Mouse (Mus musculus) left cerebral cortex, postnatal 10 days (tissue): Measurements from ENCODE around the gene 4921517D22Rik. TPM values are rescaled to one million over a fixed set of nuclear protein-coding genes. Genes with fewer than 3 reads are reported as not detected.
"Not testable (repeated sequence)": the region's sequence is repeated elsewhere in the genome, so short reads cannot be mapped to it uniquely, and the experiment has no call there.

ENCODE experiments used
- DNase-seq, 2 experiments: peaks; one replicate each; pipeline ENCODE4 v3.0.0; 2021 to 2022; ENCODE audit warnings: low spot score in 2 of 2, mixed read lengths in 1 of 2; ENCODE audit errors: extremely low spot score in 1 of 2
- intact Hi-C: fragments of 180-260 bp; cut with DNase I; formaldehyde crosslinking; loops from one replicate; pipeline ENCODE4 v1.15.1; 2025
- total RNA-seq, 2 experiments: library from RNA; stranded (reverse); gene quantifications; 2 replicates each; pipeline ENCODE4 v1.2.3; 2021

4921517D22Rik gene
- total RNA-seq, 2 experiments from 2014 or later: not detected

DNA sequence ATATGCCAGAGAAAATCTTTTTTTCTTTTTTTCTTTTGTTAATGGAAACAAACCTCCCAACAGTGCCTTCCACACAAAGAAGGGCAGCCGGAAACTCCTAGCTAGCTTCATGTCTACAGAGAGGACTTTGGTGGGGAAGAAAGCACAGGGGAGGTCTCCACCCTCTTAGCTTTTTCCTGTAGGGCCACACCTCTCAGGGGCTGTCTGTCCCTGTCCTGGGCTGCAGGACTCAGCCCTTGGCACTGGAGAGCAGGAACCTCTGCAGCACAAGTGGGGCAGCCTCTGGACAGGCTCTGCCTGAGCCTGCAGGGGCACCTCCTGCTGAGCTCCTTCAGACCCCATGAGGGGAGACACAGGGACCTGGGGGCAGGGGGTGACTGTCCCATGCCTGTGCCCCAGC is 6.2 kb upstream of the 4921517D22Rik start:
- DNase-seq, intact Hi-C loops: not testable (repeated sequence)

DNA sequence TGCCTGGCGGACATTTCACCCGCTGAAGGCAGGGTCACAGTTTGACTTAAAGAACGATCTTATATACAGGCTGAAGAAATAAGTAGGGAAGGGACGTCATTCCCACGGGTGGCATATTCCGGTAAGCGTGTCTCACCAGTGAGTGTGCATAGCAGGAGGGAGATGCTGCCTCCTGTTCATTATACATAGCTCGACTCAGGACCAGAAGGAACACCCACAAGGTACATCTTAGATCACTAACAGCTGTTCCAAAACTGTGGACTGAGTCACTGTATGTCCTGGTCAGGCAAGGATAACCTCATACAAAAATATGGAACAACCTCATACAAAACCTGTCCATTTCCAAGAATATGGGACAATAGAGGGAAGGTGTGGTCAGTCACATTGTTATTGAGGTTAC is 5.2 kb upstream of the 4921517D22Rik start:
- intact Hi-C loops: no loop called here
- no peak for DNase-seq

DNA sequence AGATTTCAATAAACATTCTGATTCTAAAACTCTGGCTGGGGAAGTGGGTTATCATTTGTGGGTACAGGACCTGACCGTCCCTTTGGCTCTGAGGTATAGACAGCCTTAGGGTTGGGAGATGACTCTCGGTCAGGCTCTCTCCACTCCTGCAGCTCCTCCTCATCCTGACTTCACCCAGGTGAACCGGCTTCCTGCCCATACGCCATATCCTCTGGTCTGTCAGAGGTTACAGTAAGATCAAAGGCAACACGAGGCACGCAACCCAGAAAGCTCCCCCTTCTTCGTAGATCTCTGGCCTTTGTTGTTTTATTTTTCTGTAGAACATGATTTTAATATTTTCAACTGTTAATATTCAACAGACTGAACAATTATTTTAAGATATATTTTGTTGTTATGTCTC is 1.9 kb upstream of the 4921517D22Rik start:
- intact Hi-C loops: no loop called here
- DNase-seq: no peak

DNA sequence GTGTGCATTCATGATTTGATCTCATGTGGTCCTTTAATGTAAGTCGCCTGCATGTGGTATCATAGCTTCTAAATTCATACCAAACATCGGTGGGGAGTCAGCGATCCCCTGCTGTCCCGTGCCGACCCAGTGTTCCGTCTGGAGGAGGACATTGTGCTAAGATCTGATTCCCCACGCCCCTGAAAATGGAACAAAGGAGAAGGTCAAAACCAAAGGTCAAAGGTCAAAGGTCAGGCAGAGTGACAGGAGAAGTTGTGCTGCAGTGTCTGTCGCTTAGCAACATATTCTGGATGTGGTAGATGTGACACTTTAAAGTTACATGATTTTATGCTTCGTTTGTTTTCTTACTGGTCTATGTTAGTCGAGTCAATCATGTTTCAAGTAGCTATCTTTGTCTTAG is 2.4 kb downstream of the 4921517D22Rik start:
- intact Hi-C loops: no loop called here
- no peak for DNase-seq

DNA sequence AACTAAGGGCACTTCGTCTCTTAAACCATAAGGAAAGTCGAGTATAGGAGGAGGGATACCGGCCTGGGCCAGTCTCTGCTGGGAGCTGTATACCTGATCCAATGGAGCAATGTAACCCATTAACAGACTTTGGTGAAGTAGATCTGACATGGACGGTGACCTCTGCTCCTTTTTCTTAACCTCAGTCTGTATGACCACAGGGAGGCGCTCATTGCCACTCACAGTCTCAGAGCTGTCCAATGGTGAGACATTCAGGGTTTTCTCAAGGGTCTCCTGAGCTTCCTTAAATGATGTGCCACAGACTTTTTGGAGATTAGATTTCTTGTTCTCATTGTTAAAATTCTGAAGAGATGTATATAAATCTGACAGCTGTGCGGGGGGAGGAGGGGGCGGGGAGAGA is 3.3 kb downstream of the 4921517D22Rik start:
- intact Hi-C loops: no loop called here
- DNase-seq: no peak

DNA sequence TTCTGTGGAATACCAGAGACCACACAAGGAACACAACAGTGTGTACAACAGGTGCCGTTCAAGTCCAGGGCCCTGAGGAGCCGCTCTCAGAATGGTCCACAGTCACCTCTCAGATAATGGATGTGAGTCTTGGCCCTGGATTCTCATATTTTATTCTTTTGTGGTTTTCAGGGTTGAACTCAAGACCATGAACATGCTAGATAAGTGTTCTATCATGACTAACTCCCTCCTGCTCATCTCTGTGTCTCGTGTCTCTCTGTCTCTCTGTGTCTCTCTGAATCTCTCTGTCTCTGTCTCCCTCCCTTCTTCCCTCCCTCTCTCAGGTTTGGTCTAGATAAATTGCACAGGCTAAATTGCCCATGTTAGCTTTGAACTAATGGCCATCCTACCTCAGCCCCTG is 4.1 kb downstream of the 4921517D22Rik start:
- DNase-seq: no peak
- intact Hi-C loops: no loop called here

DNA sequence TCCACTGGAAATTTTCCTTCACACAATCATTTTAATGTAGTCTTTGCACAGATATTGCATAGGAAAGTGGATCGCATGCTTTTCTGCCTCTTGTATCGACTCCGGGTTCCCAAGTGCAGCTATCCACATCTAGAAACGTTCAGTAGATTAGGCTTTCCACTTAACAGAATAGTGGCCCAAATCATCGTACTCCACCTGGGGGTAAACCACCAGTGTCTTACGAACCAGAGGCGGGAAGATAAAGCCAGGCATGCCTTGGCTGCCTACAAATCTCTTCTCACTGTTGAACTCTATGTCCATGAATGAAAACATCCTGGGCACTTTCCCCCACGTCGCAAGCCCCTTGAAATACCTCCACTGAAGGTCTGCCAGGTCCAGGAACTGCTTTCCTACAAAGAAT is 4.6 kb downstream of the 4921517D22Rik start:
- DNase-seq: no peak
- intact Hi-C loops: no loop called here

DNA sequence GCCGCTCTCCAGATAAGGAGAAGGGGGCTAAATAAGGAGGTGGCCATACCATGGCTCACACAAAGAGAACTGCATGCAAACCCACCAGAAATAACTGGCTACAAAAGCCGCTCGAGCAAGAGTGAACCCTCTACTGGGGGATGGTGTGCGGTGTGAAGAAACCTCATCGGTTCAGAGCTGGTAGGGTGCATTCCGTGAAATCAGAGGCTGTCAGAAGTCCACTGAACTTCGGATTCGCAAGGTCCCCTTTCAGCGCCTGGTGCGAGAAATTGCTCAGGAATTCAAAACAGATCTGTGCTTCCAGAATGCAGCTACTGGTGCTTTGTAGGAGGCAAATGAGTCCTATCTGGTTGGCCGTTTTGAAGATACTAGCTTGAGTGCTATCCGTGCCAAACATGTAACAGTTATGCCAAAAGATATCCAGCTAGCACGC is 5.6 kb downstream of the 4921517D22Rik start:
- intact Hi-C loops: no loop called here
- peak in 1 of 2 experiments; percentile 42 for DNase-seq

DNA sequence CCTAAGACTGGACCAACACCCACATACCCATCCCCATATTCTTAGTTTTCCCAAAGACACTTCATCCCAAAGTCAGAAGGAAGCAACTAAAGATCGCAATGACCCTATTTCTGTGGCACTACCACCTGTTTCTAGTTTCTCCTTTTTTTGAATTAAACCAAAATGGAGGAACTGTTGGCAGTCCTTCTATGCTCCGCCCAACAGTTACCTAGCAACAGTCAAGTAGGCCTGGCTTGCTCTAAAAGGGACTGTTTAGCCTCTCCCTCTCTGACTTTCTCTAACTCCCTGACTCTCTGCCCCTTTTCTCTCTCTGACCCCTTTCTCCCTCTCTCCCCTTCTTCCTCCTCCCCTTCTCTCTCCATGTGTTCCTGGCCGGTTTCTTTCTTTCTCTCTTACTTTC is 8.7 kb downstream of the 4921517D22Rik start:
- no peak for DNase-seq
- intact Hi-C loops: no loop called here

DNA sequence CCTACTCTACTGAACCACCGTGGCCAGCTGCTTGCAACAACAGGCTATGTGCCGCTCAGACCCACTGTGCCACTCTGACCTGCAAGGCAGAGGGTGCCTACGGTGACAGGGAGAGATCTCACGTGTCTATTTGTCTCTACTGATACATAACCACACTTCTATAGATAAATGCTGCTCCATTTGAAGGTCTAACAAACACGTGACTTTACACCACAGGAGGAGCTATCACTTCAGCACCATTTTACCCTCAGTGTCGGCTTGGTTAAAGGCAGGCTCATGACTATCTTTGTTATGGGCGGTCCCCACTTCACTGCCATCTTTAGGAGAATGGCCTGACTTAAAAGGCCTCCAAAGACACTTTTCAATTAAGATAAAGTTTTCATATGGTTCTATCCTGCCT is 11.3 kb downstream of the 4921517D22Rik start:
- intact Hi-C loops: no loop called here
- no peak for DNase-seq

DNA sequence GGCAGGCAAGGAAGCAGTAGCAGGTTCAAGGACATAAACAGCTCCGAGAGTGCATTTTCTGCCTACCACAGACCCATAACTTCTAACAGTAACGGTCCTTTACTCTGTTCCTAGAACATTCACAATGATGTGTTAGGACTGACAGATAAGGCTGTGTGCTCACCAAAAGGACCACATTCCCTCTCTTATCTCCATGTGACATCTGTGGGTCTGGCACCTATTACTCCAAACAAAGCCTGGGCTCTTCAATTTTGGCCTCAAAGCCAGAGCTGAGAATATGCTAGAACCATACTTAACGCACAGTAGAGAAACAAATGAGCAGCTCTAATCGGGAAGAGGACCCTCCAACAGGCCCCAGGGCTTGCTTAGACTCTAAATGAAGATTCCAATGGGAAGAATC is 14.0 kb downstream of the 4921517D22Rik start:
- intact Hi-C loops: loop anchor here (5.0 kb wide), 1 partner anchor 47 kb away; no protein-coding TSS in a partner anchor
- DNase-seq: no peak

DNA sequence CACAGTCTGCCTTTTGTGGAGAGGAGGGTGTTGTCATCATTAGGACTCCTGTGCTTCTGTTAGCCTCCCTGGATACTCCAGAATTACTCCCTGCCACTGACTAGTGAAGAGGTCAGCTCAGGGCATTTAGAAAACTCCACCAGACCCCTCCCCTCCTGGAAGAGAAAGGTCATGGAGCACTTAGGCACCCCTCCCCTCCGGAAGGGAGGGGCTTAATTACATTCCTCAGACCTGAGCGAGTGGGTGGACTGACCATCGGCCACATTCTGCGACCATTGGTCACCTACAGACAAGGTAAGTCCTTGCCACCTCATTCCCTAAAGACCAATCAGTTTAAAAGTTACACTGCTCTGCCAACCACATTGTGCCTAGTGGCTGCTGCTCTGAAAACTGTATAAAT is 14.6 kb downstream of the 4921517D22Rik start:
- no peak for DNase-seq
- intact Hi-C loops: loop anchor here (5.0 kb wide), 1 partner anchor 48 kb away; no protein-coding TSS in a partner anchor

DNA sequence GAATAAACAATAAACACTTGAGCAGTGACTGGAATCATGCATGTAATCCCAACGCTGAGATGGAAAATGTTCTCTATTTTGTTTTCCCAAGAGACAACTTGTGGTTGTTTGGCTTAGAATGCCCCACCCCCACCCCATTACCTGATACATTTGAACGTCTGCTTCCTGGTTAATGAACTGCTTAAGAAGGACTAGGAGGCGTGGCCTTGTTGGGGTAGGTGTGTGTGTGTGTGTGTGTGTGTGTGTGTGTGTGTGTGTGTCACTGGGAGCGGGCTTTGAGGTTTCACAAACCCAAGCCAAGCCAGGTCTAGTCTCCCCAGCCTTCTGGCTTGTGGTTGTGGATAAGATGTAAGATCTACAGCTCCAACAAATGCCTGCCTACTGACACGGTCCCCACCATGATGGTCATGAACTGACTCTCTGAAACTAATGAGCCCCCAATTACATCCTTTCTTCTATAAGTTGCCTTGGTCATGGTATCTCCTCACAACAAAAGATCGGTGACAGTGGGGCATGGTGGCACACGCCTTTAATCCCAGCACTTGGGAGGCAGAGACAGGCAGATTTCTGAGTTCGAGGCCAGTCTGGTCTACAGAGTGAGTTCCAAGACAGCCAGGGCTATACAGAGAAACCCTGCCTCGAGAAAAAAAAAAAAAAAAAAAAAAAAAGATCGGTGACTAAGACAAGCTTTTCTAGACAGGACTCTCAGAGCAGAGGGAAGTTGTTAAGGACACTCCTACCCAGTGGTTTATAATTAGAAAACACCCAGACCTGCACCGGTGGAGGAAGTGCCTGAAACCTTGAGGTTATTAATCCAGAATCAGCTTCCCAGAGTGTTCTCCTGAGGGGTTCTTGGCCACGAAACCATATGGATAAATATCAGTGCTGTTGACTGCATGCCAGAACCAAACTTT is 17.3 kb downstream of the 4921517D22Rik start:
- no peak for DNase-seq

DNA sequence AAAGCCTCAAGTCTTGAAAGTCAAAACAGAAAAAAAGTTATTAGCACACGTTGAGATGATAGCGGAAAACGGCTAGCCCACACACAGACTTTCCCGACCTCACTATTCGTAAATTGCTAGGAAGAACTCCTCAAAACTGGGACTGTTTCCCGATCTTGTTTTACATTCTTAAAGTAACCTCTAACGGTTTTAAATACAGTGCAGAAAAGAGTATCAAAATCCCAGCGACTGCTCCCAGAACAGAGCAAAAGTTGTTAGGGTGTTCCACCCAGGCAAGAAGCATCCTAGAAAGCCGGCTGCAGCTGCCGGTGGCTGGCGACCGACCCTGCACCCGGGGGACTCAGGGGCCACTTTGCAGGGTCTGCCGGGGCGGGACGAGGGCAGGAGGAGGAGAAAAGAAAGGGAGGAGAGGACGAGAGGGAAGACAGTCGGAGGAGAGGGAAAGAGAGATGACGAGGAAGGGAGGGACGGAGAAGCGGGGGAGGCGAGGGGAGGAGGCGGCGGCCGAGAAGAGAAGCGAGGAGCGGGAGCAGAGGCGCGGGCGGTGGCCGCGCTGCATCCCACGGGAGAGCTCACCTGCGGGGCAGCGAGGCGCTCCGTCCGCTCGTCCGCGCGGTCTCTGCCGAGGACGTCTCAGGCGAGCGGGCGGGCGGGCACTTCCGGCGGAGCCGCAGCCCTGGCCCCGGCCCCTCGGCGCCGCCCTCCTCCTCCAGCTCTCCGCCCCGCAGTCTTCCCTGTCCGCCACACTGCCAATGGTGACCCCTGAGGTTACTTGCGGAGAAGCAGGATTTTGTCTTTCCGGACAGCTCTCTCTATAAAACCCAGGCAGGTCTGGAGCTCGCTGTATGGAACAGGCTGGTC is 18.5 kb downstream of the 4921517D22Rik start, which contains the start of gene Golm1:
Gene Golm1, minus strand, starts transcription at position 661 of the 861 bp plus-strand sequence.
- intact Hi-C loops: loop anchor here (5.0 kb wide), 1 partner anchor 52 kb away; no protein-coding TSS in a partner anchor
- DNase-seq: peak in 1 of 2 experiments; percentile 85

More for the DNA sequence above, 17.3 kb downstream of the 4921517D22Rik start:
- intact Hi-C loops: loop anchor here (5.0 kb wide), 1 partner anchor 51 kb away; no protein-coding TSS in a partner anchor

DNA sequence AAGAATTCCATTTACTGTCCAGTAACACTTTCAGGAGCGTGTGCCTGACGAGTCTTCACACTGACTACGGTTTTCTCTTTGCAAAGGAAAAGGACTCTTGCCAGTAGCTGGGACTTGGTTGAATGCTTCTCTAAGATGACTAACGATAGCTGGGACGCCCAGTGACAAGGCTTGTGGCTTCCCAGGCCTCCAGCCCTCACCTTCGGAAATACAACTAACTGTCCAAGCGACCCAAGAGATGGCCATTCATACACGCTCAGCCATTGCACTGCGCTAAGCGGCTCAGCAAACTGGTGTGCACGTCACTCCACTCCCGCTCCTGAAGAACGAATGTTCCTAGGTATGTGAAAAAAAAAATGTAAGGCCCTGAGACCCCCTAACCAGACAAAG is 19.2 kb downstream of the 4921517D22Rik start:
- no peak for DNase-seq
- intact Hi-C loops: loop anchor here (5.0 kb wide), 1 partner anchor 53 kb away; no protein-coding TSS in a partner anchor

DNA sequence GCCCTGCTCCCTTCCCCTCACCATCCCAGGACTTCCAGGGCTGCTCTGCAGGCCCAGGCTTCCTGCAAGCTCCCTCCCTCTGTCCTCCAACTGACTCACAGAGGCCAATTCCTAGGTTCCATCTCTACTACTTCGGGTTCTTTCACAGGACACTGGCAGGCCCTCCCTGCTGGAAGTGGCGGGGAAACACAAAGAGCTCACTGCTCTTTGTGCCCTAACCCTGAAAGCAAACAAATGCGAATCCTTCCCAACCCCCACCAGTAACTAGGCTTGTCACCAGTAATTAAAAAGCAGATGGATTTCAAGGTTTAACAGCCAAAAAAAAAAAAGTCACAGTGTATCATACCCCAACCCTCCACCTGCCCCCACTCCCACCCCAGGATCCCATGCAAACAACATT is 19.7 kb downstream of the 4921517D22Rik start:
- intact Hi-C loops: no loop called here
- DNase-seq: no peak

DNA sequence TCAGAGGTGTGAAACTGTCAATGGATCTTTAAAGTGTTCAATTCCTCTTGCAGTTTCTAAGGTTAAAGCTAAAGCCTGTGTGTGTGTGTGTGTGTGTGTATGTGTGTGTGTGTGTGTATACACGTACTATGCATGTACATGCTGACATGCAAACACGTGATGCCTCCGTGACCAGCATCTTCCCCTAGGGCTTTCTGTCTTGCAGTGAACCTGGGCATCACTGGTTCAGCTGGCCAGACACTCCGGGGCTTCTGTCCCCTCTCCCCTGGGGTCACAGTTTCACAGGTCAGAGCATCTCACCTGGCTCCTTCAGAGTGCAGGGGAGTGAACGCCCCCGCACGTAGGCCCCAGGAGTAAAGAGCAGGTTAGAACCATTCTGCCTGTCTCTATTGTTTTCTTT is 20.3 kb downstream of the 4921517D22Rik start:
- intact Hi-C loops: no loop called here
- no peak for DNase-seq

DNA sequence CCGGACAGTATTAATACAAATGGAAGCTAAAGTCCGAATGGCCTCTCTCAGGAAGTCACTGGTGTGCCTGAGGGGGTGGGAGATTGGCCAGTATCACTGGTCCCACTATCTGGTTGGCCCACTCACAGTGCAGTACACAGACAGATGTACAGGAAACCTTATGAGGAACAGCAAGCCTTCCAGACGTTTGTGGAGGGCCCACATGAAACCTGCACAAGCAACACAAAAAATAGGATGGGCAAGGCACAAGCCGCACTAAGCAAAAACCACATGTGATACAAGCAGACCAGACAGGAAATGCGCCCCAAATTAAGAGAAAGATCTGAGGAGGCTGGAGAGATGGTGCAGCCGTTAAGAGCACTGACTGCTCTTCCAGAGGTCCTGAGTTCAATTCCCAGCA is 21.7 kb downstream of the 4921517D22Rik start:
- DNase-seq: no peak
- intact Hi-C loops: no loop called here

DNA sequence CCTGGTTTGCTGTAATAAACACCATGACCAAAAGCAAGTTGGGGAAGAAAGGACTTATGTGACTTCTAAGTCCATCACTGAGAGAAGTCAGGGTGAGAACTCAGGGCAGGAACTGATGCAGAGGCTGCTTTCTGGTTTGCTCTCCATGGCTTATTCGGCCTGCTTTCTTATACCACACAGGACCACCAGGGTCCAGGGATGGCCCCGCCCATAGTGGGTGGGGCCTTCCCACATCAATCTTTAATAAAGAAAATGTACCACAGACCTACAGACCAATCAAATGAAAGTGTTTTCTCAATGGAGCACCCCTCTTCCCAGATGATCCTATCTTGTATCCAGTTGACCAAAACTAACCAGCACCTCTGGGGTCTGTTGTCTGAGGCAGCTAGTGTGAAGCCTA is 22.4 kb downstream of the 4921517D22Rik start:
- intact Hi-C loops: no loop called here
- DNase-seq: no peak
